Mouse (Mus musculus): ENCODE results near the gene Ptpn3. TPM values are rescaled to one million over a fixed set of nuclear protein-coding genes. Genes with fewer than 3 reads are reported as not detected.

Gene Ptpn3
- 1.5 and 3.7 TPM in 2 replicates for polyA plus RNA-seq (2015; fragmentation: Nextera tagmentation; extraction: Ambion mirVana)

DNA sequence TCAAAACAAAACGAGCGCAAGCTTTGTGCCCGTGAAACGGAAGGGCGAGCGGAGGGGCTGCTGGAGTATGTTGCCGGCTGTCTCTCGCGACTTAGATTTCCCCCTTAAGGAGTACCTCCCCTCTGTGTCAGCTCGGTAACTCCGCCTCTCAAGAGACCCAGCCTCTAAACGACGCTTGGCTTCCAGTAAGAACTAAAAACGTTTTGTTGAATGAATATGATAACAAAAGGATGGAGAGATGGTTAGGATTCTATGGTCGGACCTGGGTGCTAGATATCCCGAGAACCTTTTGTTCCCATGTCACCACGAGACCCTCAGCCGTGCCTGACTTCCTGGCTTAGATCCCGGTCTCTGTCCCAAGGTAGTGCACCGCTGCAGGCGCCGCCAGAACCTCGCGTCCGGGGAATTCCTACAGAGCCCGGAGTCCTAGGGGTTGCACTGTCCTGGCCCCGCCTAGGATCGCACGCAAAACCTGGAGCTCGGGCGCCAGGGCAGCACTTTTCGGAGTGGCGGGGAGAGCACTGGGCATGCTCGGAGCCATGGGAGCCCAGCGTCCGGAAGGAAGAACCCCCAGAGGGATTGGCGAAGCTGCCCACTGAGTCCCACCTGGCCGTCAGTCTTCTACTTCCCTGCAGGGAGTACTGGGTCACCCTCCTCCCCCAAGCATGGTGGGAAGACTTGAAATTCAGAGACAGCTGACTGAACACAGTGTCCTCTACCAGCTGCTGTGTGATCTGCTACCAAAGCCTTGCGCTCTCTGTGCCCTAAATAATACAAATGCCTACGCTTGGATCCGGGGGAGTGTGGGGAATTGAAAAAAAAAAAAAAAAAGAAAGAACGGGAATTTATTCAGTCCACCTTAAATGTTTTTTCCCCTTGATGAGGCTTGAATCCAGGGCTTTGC, at the start of gene Ptpn3:
Ptpn3 (minus strand) TSS at position 428 of the 904 bp plus-strand sequence.
- Histone ChIP-seq H3K27ac (peak within 1 kb of the TSS; percentile 82), H3K27me3 (no peaks in the 10 kb centered on the region), H3K36me3 (no peaks in the 10 kb centered on the region), H3K4me1 (replicated peaks) (peaks cover 22% of the 10 kb centered on the region), H3K9ac (peak within 1 kb of the TSS; percentile 66), H3K4me3 (peak within 1 kb of the TSS; percentile 71), H3K4me2 (peak within 1 kb of the TSS; percentile 88), H3K9me3 (replicated peaks) (no peaks in the 10 kb centered on the region)
- WGBS: under 1% methylated on average over 42 of the region's 42 CpGs
- peak; percentile 87 for ATAC-seq (replicated peaks; ENCODE audit: insufficient number of reproducible peaks, insufficient read depth, low FRiP score, low read depth)

DNA sequence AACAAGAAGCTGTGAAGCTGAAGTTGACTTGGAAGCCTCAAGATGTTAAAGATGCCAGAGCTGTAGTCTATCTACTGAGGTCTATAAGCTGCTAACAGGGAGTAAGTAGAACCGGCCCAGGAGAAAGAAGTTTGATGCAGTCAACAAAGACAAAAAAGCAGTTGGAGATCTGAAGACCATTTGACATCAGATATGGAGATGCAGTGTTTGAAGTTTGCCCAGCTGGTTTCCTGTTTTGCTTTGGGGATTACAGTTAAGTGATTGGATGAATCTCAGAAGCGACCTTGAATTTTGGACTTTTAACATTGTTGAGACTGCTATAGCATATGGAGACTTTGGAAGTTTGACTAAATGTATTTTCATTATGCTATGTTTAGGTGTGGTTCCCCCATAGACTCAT, 48.9 kb upstream of the Ptpn3 start:
- no peak overlapping the region for H3K4me2 ChIP-seq
- 82% methylated on average over 2 of the region's 2 CpGs for WGBS
- no peaks in the 10 kb centered on the region for H3K27me3 ChIP-seq
- H3K4me1 ChIP-seq (replicated peaks): no peaks in the 10 kb centered on the region
- no peak overlapping the region for H3K9ac ChIP-seq
- no peak overlapping the region for H3K27ac ChIP-seq
- ATAC-seq (replicated peaks; ENCODE audit: insufficient number of reproducible peaks, insufficient read depth, low FRiP score, low read depth): no peak
- H3K36me3 ChIP-seq: no peaks in the 10 kb centered on the region
- H3K9me3 ChIP-seq (replicated peaks): no peaks in the 10 kb centered on the region
- H3K4me3 ChIP-seq: no peak overlapping the region

DNA sequence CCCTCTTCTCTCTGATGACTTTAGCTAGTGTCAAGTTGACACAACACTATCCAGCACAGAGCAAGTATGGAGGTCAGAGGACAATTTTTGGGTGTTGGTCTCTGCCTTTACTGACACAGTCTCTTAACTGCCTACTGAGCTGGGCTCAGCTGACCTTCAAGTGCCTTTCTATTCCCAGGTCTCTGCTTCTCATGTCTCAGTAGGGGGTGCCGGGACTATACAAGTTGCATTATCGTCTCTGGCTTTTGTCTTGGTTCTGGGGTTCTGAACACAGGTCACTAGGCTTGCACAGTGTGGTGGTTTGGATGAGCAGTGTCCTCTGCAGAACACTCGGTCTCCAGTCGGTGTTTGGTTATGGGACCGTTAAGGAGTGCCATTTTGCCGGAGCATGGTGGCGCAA, 42.4 kb upstream of the Ptpn3 start:
- Histone ChIP-seq H3K9me3 (replicated peaks) (no peaks in the 10 kb centered on the region), H3K4me3 (no peak overlapping the region), H3K4me2 (no peak overlapping the region), H3K27ac (no peak overlapping the region), H3K27me3 (no peaks in the 10 kb centered on the region), H3K9ac (no peak overlapping the region), H3K4me1 (replicated peaks) (no peaks in the 10 kb centered on the region), H3K36me3 (no peaks in the 10 kb centered on the region)
- no peak for ATAC-seq (replicated peaks; ENCODE audit: insufficient number of reproducible peaks, insufficient read depth, low FRiP score, low read depth)
- WGBS: 94% methylated on average over 7 of the region's 7 CpGs

DNA sequence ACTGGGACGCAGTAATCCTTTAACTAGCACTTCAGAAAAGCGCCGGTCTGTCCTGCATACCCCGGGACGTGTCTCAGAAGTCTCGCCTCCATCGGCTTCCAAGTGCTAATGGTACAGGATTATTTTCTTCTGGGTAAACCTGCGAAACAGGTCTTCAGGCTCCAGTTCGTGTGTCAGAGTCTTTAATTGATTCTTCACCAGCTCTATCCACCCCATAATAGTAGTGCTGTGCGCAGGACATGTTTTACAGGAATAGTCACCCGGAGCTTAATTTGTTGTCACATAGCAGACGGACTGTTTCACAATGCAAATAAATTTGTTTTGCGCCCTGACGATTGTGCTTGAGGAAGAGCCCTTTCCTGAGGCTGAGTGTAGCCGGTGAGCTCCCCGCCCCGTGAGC, 37.3 kb upstream of the Ptpn3 start:
- H3K36me3 ChIP-seq: no peaks in the 10 kb centered on the region
- H3K27ac ChIP-seq: no peak overlapping the region
- H3K27me3 ChIP-seq: no peaks in the 10 kb centered on the region
- H3K4me3 ChIP-seq: no peak overlapping the region
- H3K9me3 ChIP-seq (replicated peaks): no peaks in the 10 kb centered on the region
- ATAC-seq (replicated peaks; ENCODE audit: insufficient number of reproducible peaks, insufficient read depth, low FRiP score, low read depth): no peak
- H3K9ac ChIP-seq: no peak overlapping the region
- H3K4me1 ChIP-seq (replicated peaks): no peaks in the 10 kb centered on the region
- WGBS: 82% methylated on average over 17 of the region's 17 CpGs
- H3K4me2 ChIP-seq: no peak overlapping the region

DNA sequence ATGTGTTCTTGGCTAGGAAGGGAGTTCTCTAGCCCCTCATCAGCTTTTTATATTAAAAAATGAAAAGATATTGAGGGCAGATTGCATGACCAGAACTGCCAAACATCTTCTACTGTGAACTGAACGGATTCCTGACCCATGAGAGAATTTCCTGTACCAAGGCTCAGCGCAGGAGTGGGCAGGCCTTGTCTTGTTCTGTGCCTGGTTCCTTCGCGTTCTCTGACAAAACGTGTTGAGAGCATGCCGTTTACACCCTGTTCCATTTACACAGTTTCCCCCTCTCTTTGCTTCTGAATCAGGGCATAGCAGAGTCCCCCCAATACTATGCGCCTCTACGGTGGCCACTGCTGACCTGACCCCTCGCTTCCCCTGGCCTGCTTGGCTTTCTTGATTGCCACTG, 36.4 kb upstream of the Ptpn3 start:
- Histone ChIP-seq H3K4me2 (no peak overlapping the region), H3K27me3 (no peaks in the 10 kb centered on the region), H3K4me1 (replicated peaks) (no peaks in the 10 kb centered on the region), H3K9ac (no peak overlapping the region), H3K27ac (no peak overlapping the region), H3K9me3 (replicated peaks) (no peaks in the 10 kb centered on the region), H3K4me3 (no peak overlapping the region), H3K36me3 (no peaks in the 10 kb centered on the region)
- WGBS: 70% methylated on average over 9 of the region's 9 CpGs
- ATAC-seq (replicated peaks; ENCODE audit: insufficient number of reproducible peaks, insufficient read depth, low FRiP score, low read depth): no peak

DNA sequence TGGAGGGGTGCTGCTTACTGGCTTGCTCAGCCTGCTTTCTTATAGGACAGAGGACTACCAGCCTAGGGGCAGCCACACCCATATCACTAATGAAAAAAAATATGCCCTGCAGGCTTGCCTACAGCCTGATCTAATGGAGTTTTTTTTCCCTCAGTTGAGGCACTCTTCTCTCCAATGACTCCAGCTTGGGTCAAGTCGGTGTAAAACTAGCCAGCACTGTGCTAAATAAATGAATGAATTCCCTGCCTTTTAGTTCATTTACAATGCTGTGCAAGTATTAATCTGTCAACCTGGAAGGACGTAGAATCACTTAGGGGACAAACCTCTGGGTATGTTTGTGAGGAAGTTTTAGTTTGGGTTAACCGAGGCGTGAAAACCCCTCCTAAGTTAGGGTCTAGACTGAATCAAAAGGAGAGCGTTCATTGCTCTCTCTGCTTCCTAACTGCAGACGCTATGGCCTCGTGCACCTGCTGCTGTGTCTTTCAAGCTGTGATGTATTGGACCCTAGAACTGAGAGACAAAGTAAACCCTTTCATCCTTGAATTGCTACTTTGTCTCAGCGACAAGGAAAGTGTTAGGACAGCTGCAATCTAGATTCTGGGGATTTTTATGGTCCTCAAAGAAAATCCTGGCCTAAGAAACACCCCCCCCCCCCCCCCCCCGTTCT, 33.5 kb upstream of the Ptpn3 start:
- no peak for ATAC-seq (replicated peaks; ENCODE audit: insufficient number of reproducible peaks, insufficient read depth, low FRiP score, low read depth)
- Histone ChIP-seq H3K4me2 (no peak overlapping the region), H3K4me3 (no peak overlapping the region)

DNA sequence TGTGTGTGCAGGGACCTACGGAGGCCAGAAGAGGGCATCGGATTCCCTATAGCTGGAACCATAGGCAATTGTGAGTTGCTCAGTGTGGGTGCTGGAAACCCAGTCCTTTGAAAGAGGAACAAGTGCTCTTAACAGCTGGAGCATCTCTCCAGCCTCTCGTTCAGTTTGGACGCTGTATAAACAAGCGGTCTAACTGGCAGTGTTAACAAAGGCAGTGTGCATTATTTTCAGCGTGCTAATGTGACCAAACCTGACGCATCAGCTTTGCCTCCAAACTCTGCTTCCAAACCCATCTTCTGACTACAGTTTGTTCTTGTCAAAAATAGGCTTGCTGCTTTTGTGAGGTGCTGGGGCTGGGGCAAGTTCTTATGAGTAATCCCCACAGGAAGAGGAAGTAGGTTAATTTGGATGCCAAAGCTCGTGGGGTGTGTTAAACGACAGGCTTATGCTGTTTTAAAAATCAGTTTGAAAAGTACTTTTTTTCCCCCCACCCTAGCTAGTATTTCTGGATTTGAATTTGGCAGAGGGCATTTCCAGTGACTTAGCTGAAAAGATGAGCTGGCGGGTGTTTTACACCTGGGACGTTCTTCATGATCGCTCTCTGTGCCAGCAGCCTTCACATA, 32.4 kb upstream of the Ptpn3 start:
- WGBS: 89% methylated on average over 12 of the region's 12 CpGs
- H3K4me2 ChIP-seq: no peak overlapping the region
- no peaks in the 10 kb centered on the region for H3K36me3 ChIP-seq
- H3K9me3 ChIP-seq (replicated peaks): no peaks in the 10 kb centered on the region
- no peak for ATAC-seq (replicated peaks; ENCODE audit: insufficient number of reproducible peaks, insufficient read depth, low FRiP score, low read depth)
- H3K4me3 ChIP-seq: no peak overlapping the region
- no peaks in the 10 kb centered on the region for H3K4me1 ChIP-seq (replicated peaks)
- no peak overlapping the region for H3K9ac ChIP-seq
- no peaks in the 10 kb centered on the region for H3K27me3 ChIP-seq
- H3K27ac ChIP-seq: no peak overlapping the region

More for the DNA sequence above, 33.5 kb upstream of the Ptpn3 start:
- Histone ChIP-seq H3K9ac (no peak overlapping the region), H3K36me3 (no peaks in the 10 kb centered on the region), H3K9me3 (replicated peaks) (no peaks in the 10 kb centered on the region), H3K27me3 (no peaks in the 10 kb centered on the region), H3K4me1 (replicated peaks) (no peaks in the 10 kb centered on the region), H3K27ac (no peak overlapping the region)
- 73% methylated on average over 9 of the region's 9 CpGs for WGBS

DNA sequence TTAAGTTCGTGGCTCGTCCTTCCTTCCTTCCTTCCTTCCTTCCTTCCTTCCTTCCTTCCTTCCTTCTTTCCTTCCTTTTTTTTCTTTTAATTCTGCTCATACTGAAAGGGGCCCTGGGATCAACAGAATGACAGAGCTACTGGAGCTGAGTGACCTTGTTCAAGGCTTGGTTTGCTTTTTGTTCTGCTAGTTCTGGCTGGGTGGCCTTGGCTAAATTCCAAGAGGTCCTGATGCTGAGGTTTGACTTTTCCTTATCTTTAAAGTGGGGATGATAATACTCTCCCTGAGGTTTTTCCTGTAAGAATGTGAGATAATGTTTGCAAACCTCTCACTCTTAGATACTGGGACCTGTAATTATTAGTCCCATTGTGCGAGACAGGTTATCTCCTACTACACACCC, 30.9 kb upstream of the Ptpn3 start:
- 54% methylated on average over 3 of the region's 3 CpGs for WGBS
- Histone ChIP-seq H3K9me3 (replicated peaks) (no peaks in the 10 kb centered on the region), H3K4me2 (no peak overlapping the region), H3K4me3 (no peak overlapping the region), H3K9ac (no peak overlapping the region), H3K27me3 (no peaks in the 10 kb centered on the region), H3K4me1 (replicated peaks) (no peaks in the 10 kb centered on the region), H3K36me3 (no peaks in the 10 kb centered on the region), H3K27ac (no peak overlapping the region)
- ATAC-seq (replicated peaks; ENCODE audit: insufficient number of reproducible peaks, insufficient read depth, low FRiP score, low read depth): no peak

DNA sequence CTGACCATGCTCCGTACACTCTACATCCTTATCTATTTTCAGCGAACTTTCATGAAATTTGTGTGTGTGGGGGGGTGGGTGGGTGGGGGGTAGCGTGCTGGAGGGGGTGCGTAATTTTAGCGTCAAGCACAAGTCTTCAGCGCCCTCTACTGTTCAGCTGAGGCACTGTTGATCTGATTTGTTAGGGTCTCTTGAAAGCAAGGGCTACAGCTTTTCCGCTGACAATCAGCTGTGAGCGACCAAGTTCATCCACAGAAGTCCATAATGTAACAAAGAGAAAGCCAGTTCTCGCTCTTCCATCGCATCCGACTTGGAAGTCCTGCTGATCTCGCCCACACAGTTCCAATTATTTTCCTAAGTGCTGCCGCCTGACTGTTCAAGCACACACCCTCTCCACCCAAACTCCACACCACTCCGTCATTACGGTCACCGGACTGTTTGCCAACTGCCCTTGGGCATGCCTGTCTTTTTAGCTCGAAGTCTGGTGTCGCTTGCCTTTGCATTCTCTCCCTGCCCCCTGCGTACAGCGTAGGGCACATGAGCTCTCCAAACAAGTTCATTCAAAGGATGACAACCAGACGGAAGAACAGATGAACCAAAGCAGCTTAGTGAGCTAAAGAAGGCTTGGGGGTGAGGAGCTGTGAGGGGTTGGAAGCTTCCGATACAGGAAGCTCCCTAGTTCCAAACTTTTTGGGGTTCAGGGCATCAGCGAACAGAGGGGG, 19.1 kb upstream of the Ptpn3 start:
- Histone ChIP-seq H3K4me1 (replicated peaks) (peaks cover 13% of the 10 kb centered on the region), H3K27me3 (peaks cover 12% of the 10 kb centered on the region; the same call in 1 of the 2 replicates), H3K4me2 (peak overlapping the region; percentile 36), H3K27ac (no peak overlapping the region), H3K36me3 (no peaks in the 10 kb centered on the region), H3K4me3 (0 out of 2 replicates have a peak overlapping the region, but pooled peaks have one; percentile 5), H3K9ac (no peak overlapping the region), H3K9me3 (replicated peaks) (no peaks in the 10 kb centered on the region)
- no peak for ATAC-seq (replicated peaks; ENCODE audit: insufficient number of reproducible peaks, insufficient read depth, low FRiP score, low read depth)
- 31% methylated on average over 23 of the region's 23 CpGs for WGBS

DNA sequence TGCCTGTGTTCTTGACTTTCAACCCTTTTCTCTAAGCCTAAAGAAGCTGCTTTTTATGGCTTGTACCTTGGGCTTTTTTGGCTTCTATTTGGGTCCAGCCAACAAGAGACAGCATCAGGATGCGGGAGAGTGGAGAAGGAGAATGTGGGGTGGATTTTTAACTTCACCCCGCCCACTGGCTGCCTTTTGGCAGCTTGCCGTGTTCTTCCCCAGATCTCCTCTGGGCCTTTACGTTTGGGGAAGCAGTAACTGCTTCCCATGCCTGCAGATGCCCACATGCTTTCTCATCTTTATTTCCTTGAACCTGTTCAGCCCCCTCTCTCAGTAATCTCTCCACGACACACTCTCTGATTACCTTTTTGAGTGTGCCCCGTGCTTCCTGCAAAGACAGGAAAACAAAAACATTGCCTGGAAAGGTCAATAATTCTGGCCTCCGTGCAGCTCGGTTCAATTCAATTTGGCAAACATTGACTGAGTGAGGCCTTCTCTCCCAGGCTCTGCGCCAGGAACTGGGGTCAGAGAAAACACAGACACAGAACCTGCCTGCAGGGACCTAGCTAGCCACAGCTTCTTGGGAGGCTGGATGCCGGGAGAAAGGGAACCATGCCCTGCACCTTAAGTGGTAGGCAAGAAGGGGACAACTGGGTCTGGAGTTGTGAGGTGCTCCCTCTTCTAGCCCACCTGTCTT, 17.0 kb upstream of the Ptpn3 start:
- Histone ChIP-seq H3K4me3 (no peak overlapping the region), H3K36me3 (no peaks in the 10 kb centered on the region), H3K9me3 (replicated peaks) (no peaks in the 10 kb centered on the region), H3K9ac (no peak overlapping the region), H3K4me1 (replicated peaks) (peaks cover 13% of the 10 kb centered on the region), H3K4me2 (no peak overlapping the region; the same call in 1 of the 2 replicates), H3K27ac (peak overlapping the region; percentile 13; the same call in 1 of the 2 replicates), H3K27me3 (peaks cover 7% of the 10 kb centered on the region; the same call in 1 of the 2 replicates)
- ATAC-seq (replicated peaks; ENCODE audit: insufficient number of reproducible peaks, insufficient read depth, low FRiP score, low read depth): no peak
- whole genome bisulfite sequencing: 31% methylated on average over 10 of the region's 10 CpGs
